Mouse (Mus musculus) skeletal muscle tissue, postnatal 0 days (tissue): ENCODE measurements around the gene Samd11. TPM values are rescaled to one million over a fixed set of nuclear protein-coding genes. Genes with fewer than 3 reads are reported as not detected.

ENCODE experiments used
- microRNA-seq, 2 experiments: library from miRNA; unstranded; fragments of <30 nt; microRNA quantifications; one replicate each; pipeline ENCODE4; 2016
- polyA plus RNA-seq: library from polyadenylated mRNA; unstranded; fragments of >200 nt; fragmentation: Nextera tagmentation; extraction: Ambion mirVana; gene quantifications from 2 replicates; pipeline ENCODE4 v1.2.1, GENCODE M21; 2015

The Samd11 gene
- polyA plus RNA-seq = not detected in 2 replicates

GRCm38 (mm10) chr4:156255078-156255839 is at the start of gene Samd11:
Gene Samd11 (minus strand): TSS chr4:156255657.

GRCm38 (mm10) chr4:156235808-156236533 is 19.5 kb downstream of the Samd11 start, which contains the start of gene Noc2l:
Gene Noc2l (plus strand): TSS chr4:156236010.

DNA sequence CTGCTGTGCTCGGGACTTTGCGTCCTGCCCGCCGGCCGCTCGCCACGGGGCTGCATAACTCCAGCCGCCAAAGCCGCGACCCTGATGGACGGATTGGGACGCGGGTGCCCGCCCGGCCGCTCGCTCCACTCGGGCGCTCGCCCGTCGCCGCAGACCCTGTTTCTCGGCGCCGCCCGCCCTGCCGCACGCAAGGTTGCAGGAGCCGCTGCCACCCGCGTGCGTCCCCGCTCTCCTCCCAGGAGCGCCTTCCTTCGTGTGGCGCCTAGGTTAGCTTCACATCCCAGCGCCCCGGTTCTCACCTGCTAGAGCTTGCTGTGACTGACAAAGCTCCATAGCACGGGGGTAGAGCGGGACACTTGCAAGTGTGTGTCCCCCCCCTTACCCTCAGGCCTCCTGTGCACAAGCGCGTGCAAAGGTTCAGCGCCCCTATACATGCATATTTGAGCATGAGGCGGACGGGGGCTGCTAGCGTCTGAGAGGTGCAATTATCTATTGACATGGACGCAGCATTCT is 20.7 kb downstream of the Samd11 start, which contains the start of gene Plekhn1:
TSS of gene Plekhn1 (minus strand) at position 157 of the 513 bp plus-strand sequence.

GRCm38 (mm10) chr4:156215649-156216048 is 39.8 kb downstream of the Samd11 start, which contains the start of gene Perm1:
Gene Perm1 (plus strand): TSS chr4:156215868.

DNA sequence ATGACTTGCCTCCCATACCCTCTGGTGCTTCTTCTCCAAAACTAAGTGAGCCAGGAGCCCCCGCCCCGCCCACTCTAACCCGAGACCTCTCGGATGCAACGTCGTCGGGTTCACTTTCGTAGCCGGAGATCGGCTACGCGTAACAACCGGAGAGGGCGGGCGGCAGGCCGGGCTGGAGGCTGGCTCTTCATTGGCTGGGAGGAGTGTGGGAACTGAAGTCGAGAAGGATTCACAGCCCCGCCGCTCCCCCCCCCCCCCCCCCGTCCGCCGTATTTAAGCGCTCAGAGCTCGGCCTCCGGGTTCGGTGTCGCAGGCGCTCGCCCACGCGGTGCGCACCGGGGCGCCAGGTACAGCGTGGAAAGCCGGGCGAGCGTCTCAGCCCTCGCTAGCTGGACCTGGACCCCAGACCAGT is 52.5 kb downstream of the Samd11 start, which contains the start of gene AW011738:
TSS of gene AW011738 (plus strand) at position 304 of the 412 bp plus-strand sequence.

GRCm38 (mm10) chr4:156200623-156201475 is 54.6 kb downstream of the Samd11 start, which contains the start of gene Isg15:
Gene Isg15 (minus strand): TSS chr4:156200818.

DNA sequence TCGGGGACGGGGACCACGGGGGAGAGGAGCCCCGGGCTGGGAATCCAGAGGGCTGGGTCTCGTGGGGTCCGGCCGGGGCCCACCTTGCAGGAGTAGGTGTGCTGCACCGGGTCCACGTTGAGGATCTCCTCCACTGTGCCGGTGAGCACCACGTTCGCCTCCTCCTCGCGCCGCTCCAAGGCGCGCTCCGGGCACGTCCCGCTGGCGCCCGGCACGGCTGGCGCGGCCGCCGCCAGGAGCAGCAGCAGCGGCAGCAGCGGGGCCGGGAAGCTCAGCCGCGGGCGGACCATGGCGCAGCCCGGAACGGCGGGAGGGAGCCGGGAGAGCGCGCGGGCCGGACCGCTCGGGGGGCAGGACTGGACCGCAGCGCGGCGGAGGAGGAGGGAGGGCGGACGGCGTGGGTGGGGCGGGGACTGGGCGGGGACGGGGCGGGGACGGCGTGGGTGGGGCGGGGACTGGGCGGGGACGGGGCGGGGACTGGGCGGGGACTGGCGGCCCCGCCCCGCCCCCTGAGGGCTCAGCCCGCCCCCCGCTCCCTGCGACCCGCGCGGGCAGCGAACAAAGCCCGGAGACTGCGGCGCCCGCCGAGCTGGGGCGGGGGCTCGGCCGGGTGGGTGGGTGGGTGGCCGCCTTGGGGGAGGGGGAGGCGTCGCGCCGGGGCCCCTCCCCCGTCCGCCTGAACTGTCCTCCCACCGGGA is 58.2 kb downstream of the Samd11 start, which contains the start of gene Agrn:
TSS of gene Agrn (minus strand) at position 358 of the 698 bp plus-strand sequence.

Small RNAs within 50 kb of the gene (microRNA-seq; reads per million reads assigned to microRNA genes)
- gene Mir7658 = 0.85 to 1.5 reads per million in 2 experiments

Other genes starting within 250 kb of the Samd11 start
- gene Tnfrsf4, start 241.8 kb downstream of the Samd11 start, polyA plus RNA-seq = 0.23 and 0.38 TPM in 2 replicates
- gene Tnfrsf18, start 229.5 kb downstream of the Samd11 start, polyA plus RNA-seq = 1.0 and 1.3 TPM in 2 replicates
- not detected in 2 replicates for gene Ttll10, start 196.2 kb downstream of the Samd11 start, polyA plus RNA-seq
- gene 9430015G10Rik, start 145.7 kb downstream of the Samd11 start, polyA plus RNA-seq = 4.9 and 5.1 TPM in 2 replicates
- gene Rnf223, start 125.1 kb downstream of the Samd11 start, polyA plus RNA-seq = 0.19 TPM in 1 of 2 replicates, not detected in the other
- gene Agrn, start 58.2 kb downstream of the Samd11 start, polyA plus RNA-seq = 9.7 and 10.3 TPM in 2 replicates
- gene Isg15, start 54.8 kb downstream of the Samd11 start, polyA plus RNA-seq = 5.4 and 5.6 TPM in 2 replicates
- gene AW011738, start 52.4 kb downstream of the Samd11 start, polyA plus RNA-seq = 1.4 and 2.0 TPM in 2 replicates
- 17.7 and 19.9 TPM in 2 replicates for gene Perm1, start 39.8 kb downstream of the Samd11 start, polyA plus RNA-seq
- gene Plekhn1, start 20.8 kb downstream of the Samd11 start, polyA plus RNA-seq = 7.1 TPM in 2 replicates
- gene Noc2l, start 19.6 kb downstream of the Samd11 start, polyA plus RNA-seq = 21.8 and 23.8 TPM in 2 replicates
- gene Vmn2r-ps159, start 75.4 kb upstream of the Samd11 start, polyA plus RNA-seq = not detected in 2 replicates